Mouse (Mus musculus) embryo, embryonic 10.5 days (tissue): Measurements from ENCODE around the gene Slc52a3.
A peak's percentile ranks its signal among the peaks of the same experiment; 100 is the strongest.

ENCODE experiments used
- DNase-seq: peaks from one replicate; pipeline ENCODE4 v3.0.0-alpha.2; 2015; ENCODE audit warnings: low spot score

The Slc52a3 gene

GRCm38 (mm10) chr2:151999669-152000290, 3.5 kb downstream of the Slc52a3 start:
- no peak for DNase-seq

- no peak for DNase-seq
These were observed 4.0 kb downstream of the Slc52a3 start for GRCm38 (mm10) chr2:152000291-152000679.

- no peak for DNase-seq
These were observed 4.4 kb downstream of the Slc52a3 start for GRCm38 (mm10) chr2:152000735-152001134.

GRCm38 (mm10) chr2:152002529-152002928, 6.2 kb downstream of the Slc52a3 start:
- DNase-seq = no peak

GRCm38 (mm10) chr2:152007783-152008182, 11.5 kb downstream of the Slc52a3 start:
- DNase-seq = no peak

GRCm38 (mm10) chr2:152009061-152009779, 12.9 kb downstream of the Slc52a3 start:
- no peak for DNase-seq

- no peak for DNase-seq
These were observed 13.9 kb downstream of the Slc52a3 start for GRCm38 (mm10) chr2:152010251-152010650.

- DNase-seq = no peak
These were observed 14.3 kb downstream of the Slc52a3 start for GRCm38 (mm10) chr2:152010661-152011060.

- peak; percentile 55 for DNase-seq
These were observed 15.4 kb downstream of the Slc52a3 start for GRCm38 (mm10) chr2:152011724-152012123.

- DNase-seq = no peak
These were observed 15.9 kb downstream of the Slc52a3 start for GRCm38 (mm10) chr2:152012222-152012621.

GRCm38 (mm10) chr2:152012701-152013100, 16.4 kb downstream of the Slc52a3 start:
- no peak for DNase-seq

GRCm38 (mm10) chr2:152015997-152016396, 19.7 kb downstream of the Slc52a3 start:
- DNase-seq = no peak

- no peak for DNase-seq
These were observed 20.4 kb downstream of the Slc52a3 start for GRCm38 (mm10) chr2:152016666-152017065.

- peak; percentile 77 for DNase-seq
These were observed 23.9 kb downstream of the Slc52a3 start for GRCm38 (mm10) chr2:152020255-152020654.

GRCm38 (mm10) chr2:152022022-152022421, 25.7 kb downstream of the Slc52a3 start:
- DNase-seq = no peak

- DNase-seq = peak; percentile 44
These were observed 28.6 kb downstream of the Slc52a3 start for GRCm38 (mm10) chr2:152024883-152025422.

GRCm38 (mm10) chr2:152029252-152030082, 33.2 kb downstream of the Slc52a3 start:
- DNase-seq = peak; percentile 97

- no peak for DNase-seq
These were observed 34.7 kb downstream of the Slc52a3 start for GRCm38 (mm10) chr2:152030986-152031385.

- DNase-seq = no peak
These were observed 43.8 kb downstream of the Slc52a3 start for GRCm38 (mm10) chr2:152040101-152040500.

GRCm38 (mm10) chr2:152047116-152048002, 51.0 kb downstream of the Slc52a3 start:
- DNase-seq = peak; percentile 57
